Mouse (Mus musculus): ENCODE results near the gene Ets2. TPM values are rescaled to one million over a fixed set of nuclear protein-coding genes. Genes with fewer than 3 reads are reported as not detected.
A peak's percentile ranks its signal among the peaks of the same experiment; 100 is the strongest.
"Not testable (repeated sequence)": the region's sequence is repeated elsewhere in the genome, so short reads cannot be mapped to it uniquely, and the experiment has no call there.

Ets2 gene
- total RNA-seq, 2 experiments from 2014 or later: 43.1 to 57.4 TPM

- DNase-seq: no peak
Observed at GRCm38 (mm10) chr16:95734785-95735184, 32.9 kb downstream of the Ets2 start.

DNA sequence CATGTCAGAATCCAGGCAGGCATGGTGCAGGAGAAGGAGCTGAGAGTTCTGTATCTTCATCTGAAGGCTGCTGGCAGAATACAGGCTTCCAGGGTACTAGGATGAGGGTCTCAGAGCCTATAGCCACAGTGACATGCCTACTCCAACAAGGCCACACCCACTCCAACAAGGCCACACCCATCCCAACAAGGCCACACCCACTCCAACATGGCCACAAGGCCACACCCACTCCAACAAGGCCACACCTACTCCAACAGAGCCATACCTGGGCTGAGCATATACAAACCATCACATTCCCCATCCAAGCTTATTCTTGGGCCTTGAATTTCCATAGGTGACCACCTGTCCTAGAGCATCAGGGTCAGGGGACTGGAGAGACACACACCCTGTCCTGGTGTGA, 34.2 kb downstream of the Ets2 start:
- DNase-seq: no peak

DNA sequence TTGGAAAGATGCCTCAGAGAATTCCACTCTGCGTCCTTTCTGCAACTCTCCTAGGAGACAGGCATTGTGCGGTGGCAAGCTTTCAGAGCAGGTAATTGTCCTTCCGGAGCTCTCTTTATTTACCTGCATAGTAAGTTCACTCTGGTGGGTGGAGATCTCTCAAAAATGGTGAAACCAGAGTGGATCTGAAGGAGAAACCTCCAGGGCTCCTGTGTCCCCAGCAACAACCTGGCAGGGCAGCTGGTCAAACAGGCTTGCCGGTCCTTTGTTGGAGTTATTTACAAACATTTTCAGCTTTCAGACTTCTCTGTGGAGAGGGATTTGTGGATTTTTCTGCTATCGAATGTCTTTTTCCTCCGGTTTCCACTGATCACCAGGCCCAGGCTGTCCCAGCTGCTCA, 34.6 kb downstream of the Ets2 start:
- no peak for DNase-seq

DNA sequence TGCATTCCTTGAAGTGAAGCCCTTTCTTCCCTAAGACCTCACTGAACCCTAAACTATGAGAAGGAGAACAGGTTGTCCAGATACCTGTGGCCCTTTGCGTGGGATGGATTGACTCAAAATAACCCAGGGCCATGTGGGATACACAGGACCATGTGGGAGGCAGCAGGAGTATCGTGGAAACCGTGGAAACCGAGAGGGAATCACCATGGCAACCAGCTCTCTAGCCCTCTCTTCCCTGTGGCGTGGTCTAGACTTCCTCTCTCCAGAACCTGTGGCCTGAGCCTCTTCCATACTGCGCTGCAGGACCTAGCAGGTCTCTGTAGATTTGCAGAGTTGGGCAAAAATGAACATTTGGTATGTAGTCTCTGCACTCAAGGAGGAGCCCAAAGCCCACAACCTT, 37.6 kb downstream of the Ets2 start:
- no peak for DNase-seq

DNA sequence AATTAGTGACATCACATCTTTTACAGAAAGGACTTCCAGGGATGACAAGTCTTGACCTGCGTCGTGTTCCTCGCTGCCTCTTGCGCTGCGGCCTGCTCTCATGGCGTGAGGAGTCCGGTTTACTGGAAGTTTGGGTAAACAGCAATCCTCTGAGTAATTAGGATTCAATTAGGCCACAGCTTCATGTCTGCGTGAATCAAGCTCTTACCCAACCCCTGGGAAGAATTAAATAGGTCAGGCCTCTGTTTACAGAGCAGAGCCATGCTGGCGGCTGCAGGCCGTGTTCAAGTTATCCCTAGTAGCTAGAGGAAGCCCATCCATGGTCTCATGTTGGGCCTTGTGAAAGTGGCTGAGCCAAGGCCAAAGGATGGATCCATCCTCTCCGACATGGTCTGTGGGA, 39.5 kb downstream of the Ets2 start:
- no peak for DNase-seq

GRCm38 (mm10) chr16:95741915-95742739, 40.3 kb downstream of the Ets2 start:
- no peak for DNase-seq

DNA sequence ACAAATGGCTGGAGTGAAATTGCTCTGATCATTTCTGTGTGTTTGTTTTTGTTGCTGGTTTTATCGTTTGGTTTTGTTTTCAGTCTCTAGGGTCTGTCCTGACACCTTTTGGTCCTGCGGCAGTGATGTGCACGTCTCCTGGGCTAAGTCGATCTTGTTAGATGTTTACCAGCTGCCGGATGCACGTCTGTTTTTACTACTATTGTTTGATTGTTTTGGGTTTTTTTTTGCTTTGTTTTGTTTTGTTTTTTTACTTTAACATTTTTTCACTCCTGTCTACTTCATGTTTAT, 40.8 kb downstream of the Ets2 start:
- no peak for DNase-seq

- no peak for DNase-seq
Observed at GRCm38 (mm10) chr16:95743104-95743503, 41.2 kb downstream of the Ets2 start.

GRCm38 (mm10) chr16:95744771-95745170, 42.9 kb downstream of the Ets2 start:
- no peak for DNase-seq

DNA sequence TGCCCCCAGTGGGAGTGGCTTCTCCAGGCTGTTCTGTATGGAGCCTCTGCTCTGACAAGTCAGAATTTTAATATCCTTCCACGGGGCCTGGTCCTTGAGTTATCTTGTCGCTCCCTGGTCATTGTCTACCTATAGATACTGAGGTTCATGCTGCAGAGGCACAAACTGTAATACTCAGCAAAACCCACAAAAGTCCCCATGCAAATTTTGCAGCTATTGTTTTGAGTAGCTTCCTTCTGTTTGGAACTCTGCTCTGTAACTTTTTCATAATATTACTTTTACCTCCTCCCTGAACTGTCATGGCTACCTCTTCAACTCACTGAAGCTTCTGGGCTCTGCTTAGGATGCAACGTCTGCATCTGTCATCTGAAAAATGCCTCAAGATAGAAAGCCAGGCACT, 43.8 kb downstream of the Ets2 start:
- DNase-seq: no peak

DNA sequence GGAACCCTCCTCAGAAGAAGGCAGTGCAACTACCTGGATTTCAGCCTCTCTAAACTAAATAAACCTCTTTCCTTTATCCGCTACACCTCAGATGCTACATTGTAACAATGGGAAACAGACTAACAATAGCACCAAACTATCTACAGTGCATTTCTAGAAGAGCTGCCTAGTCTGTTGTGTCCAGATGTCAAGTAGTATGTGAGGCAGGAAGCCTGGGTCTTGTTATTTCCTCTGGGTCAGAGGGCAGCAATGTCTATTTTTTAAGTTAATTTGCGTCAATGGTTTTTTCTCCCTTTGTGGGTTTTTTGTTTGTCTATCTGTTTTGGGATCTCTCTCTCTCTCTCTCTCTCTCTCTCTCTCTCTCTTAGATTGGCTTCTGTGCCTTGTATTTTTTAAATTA, 44.7 kb downstream of the Ets2 start:
- DNase-seq: no peak

- peak in 1 of 2 experiments; percentile 33 for DNase-seq
Observed at GRCm38 (mm10) chr16:95749291-95750103, 47.6 kb downstream of the Ets2 start.

DNA sequence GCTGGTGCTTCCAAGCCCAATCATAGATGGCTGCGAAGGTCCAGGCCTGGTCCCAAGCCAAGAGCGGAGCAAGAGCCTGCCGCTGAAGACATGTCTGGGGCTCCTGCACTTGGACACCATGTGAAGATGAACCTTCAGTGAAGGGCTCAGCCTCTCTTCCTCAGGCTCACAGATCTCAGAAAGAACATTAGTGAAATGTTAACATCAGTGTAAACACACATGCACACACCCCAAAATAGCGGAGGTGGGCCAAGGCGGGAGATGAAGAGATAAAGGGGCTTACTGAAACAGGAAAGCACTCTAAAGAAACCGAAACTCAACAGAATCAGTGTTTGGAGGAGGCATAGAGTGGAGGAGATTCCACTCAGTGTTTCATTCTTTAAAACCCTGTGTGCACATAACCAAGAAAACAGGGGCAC, 48.3 kb downstream of the Ets2 start:
- no peak for DNase-seq

DNA sequence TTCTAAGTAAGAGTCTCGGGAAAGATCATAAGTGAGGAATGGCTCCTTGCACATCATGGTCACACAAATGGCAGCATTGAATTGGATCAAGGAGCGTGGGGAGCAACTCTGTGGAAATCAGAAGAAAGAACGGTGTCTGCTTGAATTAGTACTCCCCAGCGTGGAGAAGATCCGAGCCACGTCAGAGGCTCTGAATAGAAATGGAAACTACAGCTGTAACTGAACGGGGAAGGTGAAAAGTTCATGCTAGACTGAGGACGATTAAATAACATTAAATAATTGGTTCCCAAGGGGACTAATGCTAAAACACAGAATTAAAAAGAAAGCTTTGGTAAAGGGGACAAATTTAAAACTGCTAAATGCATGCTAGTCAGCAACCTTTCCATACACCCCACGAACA, 50.6 kb downstream of the Ets2 start:
- no peak for DNase-seq

GRCm38 (mm10) chr16:95753295-95753694, 51.4 kb downstream of the Ets2 start:
- DNase-seq: no peak

DNA sequence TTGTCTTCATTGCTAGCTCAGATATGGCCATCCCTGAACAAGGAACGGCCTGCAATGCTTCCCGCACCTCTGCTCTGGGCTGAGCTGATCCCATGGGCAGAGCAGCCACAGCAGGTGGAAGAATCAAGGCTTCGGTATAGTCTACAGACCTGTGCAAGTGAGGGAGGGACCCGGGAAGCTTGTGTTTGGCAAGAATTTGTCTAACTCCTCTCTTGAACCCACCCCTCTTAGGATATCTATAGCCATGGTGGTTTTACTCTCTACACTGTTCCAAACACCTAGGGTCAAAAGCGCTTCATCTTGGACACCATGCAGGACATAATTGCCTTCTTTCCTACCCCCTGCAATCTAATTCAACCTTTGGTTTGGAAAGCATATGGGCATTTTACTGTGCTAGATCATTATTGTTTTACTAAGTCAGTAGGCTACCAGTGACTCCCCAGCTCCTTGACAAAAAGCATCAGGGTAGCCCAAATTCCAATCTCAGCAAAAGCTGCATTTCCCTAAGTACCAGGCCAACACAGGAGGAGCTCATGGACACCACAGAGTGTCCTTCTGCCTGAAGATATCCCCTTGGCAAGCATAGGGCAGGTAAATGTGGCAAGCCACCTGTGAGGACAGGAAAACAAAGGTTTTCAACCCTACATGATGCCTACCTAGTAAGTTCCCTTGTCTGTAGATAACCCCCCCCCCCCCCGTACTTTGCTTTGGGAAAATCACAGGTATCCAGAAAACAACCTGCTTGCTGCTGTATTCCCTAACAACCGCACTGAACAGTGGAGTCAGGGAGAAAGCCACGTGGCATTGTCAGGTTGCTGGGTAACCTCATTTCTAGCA, 57.5 kb downstream of the Ets2 start:
- DNase-seq: no peak

- DNase-seq: no peak
Observed at GRCm38 (mm10) chr16:95759988-95760391, 58.1 kb downstream of the Ets2 start.

DNA sequence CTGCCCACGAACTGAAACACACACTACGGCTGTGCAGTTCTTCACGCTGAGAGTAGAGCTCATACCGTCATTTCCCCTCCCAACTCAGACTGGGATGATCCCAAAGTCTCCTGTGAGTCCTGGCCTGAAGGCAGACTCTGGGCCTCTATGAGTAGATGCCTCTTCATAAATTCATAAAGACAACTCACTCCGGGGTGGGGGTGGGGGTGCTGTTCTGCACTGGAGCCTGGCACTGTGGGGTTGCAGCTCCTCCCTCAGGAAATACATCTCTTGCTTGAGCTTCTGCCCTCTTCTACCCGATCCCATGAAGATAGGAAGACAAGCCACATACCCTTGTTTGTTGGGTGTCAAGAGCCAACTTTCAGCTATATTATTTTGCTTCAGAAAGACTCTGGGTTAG, 59.9 kb downstream of the Ets2 start:
- DNase-seq: no peak

DNA sequence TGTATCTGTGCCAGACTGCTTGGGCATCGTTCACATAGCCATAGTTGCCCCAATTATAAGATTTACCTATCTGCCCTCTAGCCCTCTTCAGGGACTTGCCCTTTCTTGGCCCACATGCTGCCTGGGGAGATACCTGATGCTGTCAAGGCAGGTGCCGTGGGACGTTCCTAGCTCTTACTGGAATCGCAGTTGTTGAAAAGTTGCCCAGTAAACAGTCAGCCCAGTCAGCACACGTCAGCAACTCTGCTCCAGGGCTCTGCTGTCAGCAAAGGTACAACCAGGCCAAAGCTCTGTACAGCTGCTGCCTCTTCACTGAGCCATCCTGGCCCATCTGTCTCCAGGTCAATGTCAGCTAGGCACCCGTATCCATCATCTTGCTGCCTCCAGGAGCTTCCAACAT, 61.3 kb downstream of the Ets2 start:
- no peak for DNase-seq

DNA sequence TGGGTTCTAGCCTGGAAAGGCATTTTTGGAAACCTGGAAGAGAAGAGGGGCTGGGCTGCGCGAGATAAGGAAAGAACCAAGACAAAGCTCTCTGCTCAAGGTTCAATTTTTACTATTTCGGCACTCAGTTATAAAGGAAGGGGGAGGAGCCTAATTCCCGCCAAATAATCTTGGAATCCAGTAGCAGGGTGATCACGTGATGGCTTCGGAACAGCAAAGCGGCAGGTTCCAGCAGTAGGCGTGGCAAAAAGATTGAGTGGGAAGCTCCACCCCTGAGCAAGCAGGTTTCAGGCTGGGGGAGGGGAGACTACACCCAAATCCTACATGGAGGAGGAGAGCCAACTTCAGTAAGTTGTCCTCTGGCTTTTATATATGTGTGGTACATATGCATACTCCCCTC, 62.2 kb downstream of the Ets2 start:
- DNase-seq: not testable (repeated sequence)

GRCm38 (mm10) chr16:95766181-95766580, 64.3 kb downstream of the Ets2 start:
- no peak for DNase-seq

DNA sequence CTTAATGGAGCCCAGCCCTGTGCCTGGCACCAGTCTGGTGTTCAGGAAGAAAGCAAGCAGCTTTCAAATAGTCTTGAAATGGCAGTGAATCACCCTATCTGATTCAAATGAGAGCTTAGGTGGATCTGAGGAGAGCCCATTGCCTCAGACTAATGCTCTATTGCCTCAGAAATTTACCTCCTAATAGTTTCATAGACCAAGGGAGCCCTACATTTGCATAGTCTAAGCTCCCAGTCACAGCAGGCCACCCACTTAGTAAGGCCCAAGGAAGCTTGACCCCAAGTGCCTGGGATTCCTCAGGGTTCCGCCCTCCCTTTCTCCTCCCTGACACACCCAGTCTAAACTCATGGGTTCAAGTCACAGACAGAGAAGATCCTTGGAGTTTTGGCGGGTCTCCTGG, 65.4 kb downstream of the Ets2 start:
- no peak for DNase-seq
